ENCODE assay signal across 8 mouse cellular contexts in genomic region chr17:46890843-46891594, GRCm38 (mm10). TPM values are rescaled to one million over a fixed set of nuclear protein-coding genes. Genes with fewer than 3 reads are reported as not detected.
DNase-seq lines count a peak whose midpoint lies in the region; ATAC-seq and TF ChIP-seq lines count a peak whose summit lies in the region.

No protein-coding gene starts in this region.

- TF ChIP-seq CTCF in C2C12 (IDR thresholded peaks at IDR 0.05; ENCODE audit: control insufficient read depth, insufficient read depth, insufficient read length): no peak
- TF ChIP-seq CTCF in lung, embryonic 14.5 days (IDR thresholded peaks at IDR 0.05; ENCODE audit: low read depth): 0 out of 2 replicates have a peak, but pooled peaks have one; percentile 24

- DNase-seq in embryonic facial prominence, embryonic 11.5 days (ENCODE audit: low spot score): no peak
- peak; percentile 82 for DNase-seq in heart, embryonic 10.5 days (ENCODE audit: low spot score)
- peak; percentile 60 for DNase-seq in kidney, postnatal 10 days
- peak; percentile 39 for DNase-seq in lung, embryonic 14.5 days
- DNase-seq in ovary, postnatal 14 days (ENCODE audit: low spot score): peak; percentile 29
- DNase-seq in Muller cell, postnatal 12 days (ENCODE audit: inconsistent ontology term): no peak

- no peaks in the 10 kb centered on the region for H3K9me3 ChIP-seq in embryonic facial prominence, embryonic 11.5 days (replicated peaks; ENCODE audit: control insufficient read depth, low read length)
- no peaks in the 10 kb centered on the region for H3K9me3 ChIP-seq in heart, embryonic 10.5 days
- no peaks in the 10 kb centered on the region for H3K9me3 ChIP-seq in lung, embryonic 14.5 days (ENCODE audit: low read depth, low read length)

- peak overlapping the region; percentile 93 for H3K9ac ChIP-seq in embryonic facial prominence, embryonic 11.5 days (replicated peaks; ENCODE audit: low read length)
- H3K9ac ChIP-seq in lung, embryonic 14.5 days: peak overlapping the region; percentile 87

- 3% methylated on average over 52 of the region's 64 CpGs for WGBS in embryonic facial prominence, embryonic 11.5 days
- 1% methylated on average over 63 of the region's 64 CpGs for WGBS in heart, embryonic 10.5 days
- 1% methylated on average over 64 of the region's 64 CpGs for WGBS in lung, embryonic 14.5 days

- H3K79me2 ChIP-seq in C2C12 (ENCODE audit: control insufficient read depth, insufficient read depth): peaks cover 33% of the 10 kb centered on the region

- peaks cover 4% of the 10 kb centered on the region for H3K36me3 ChIP-seq in C2C12 (ENCODE audit: control insufficient read depth, insufficient read depth)
- H3K36me3 ChIP-seq in embryonic facial prominence, embryonic 11.5 days (replicated peaks; ENCODE audit: control insufficient read depth, insufficient read depth, low read depth, low read length): no peaks in the 10 kb centered on the region
- H3K36me3 ChIP-seq in heart, embryonic 10.5 days: 0 out of 2 replicates have a peak, but pooled peaks cover 8% of the 10 kb centered on the region
- peaks cover 13% of the 10 kb centered on the region; the same call in 1 of the 2 replicates for H3K36me3 ChIP-seq in lung, embryonic 14.5 days (ENCODE audit: insufficient read depth)

- peak overlapping the region; percentile 97 for H3K4me2 ChIP-seq in embryonic facial prominence, embryonic 11.5 days (ENCODE audit: low read depth, low read length)
- H3K4me2 ChIP-seq in lung, embryonic 14.5 days: peak overlapping the region; percentile 100

- peak overlapping the region; percentile 79 for H3ac ChIP-seq in C2C12 (ENCODE audit: control insufficient read depth, insufficient read length, low read depth)

- peak; percentile 19 for ATAC-seq in activated CD4-positive, CD25-positive, alpha-beta regulatory T cell, adult 4 months
- ATAC-seq in embryonic facial prominence, embryonic 11.5 days (replicated peaks; ENCODE audit: insufficient number of reproducible peaks, low FRiP score, low TSS enrichment, low read depth): peak; percentile 20; the same call in 1 of the 2 replicates
- ATAC-seq in lung, embryonic 14.5 days (ENCODE audit: insufficient read depth): peak; percentile 23

- H3K27ac ChIP-seq in embryonic facial prominence, embryonic 11.5 days (replicated peaks; ENCODE audit: low read depth, low read length): peak overlapping the region; percentile 78
- peak overlapping the region; percentile 96 for H3K27ac ChIP-seq in heart, embryonic 10.5 days
- peak overlapping the region; percentile 83 for H3K27ac ChIP-seq in lung, embryonic 14.5 days (ENCODE audit: low read depth)

- H3K4me1 ChIP-seq in embryonic facial prominence, embryonic 11.5 days (ENCODE audit: control insufficient read depth, insufficient read depth, low read length): peaks cover 4% of the 10 kb centered on the region
- peaks cover 33% of the 10 kb centered on the region for H3K4me1 ChIP-seq in heart, embryonic 10.5 days
- H3K4me1 ChIP-seq in lung, embryonic 14.5 days (ENCODE audit: insufficient read depth): peaks cover 13% of the 10 kb centered on the region

- H3K27me3 ChIP-seq in C2C12 (ENCODE audit: control insufficient read depth, insufficient read depth, insufficient read length): no peaks in the 10 kb centered on the region
- H3K27me3 ChIP-seq in embryonic facial prominence, embryonic 11.5 days (ENCODE audit: control insufficient read depth, insufficient read depth, low read length): no peaks in the 10 kb centered on the region
- H3K27me3 ChIP-seq in heart, embryonic 10.5 days (ENCODE audit: insufficient read depth, poor library complexity, severe bottlenecking): no peaks in the 10 kb centered on the region
- H3K27me3 ChIP-seq in lung, embryonic 14.5 days (ENCODE audit: insufficient read depth, low read length): no peaks in the 10 kb centered on the region

- H3K4me3 ChIP-seq in C2C12 (ENCODE audit: insufficient read depth, poor library complexity, severe bottlenecking): peak overlapping the region; percentile 82
- H3K4me3 ChIP-seq in embryonic facial prominence, embryonic 11.5 days (ENCODE audit: low read depth, low read length): peak overlapping the region; percentile 93
- H3K4me3 ChIP-seq in heart, embryonic 10.5 days: peak overlapping the region; percentile 77
- H3K4me3 ChIP-seq in lung, embryonic 14.5 days (ENCODE audit: low read depth, low read length): peak overlapping the region; percentile 93

- H3K79me3 ChIP-seq in C2C12 (ENCODE audit: low read depth): peaks cover 24% of the 10 kb centered on the region

TF ChIP-seq in C2C12, 6 proteins besides CTCF, POLR2A, EP300 and RAD21:
- TF ChIP-seq FOSL1 (IDR thresholded peaks at IDR 0.05; ENCODE audit: insufficient read depth, low read length, poor library complexity, severe bottlenecking) (no peak), USF1 (IDR thresholded peaks at IDR 0.05; ENCODE audit: low read depth) (no peak), MYOG (IDR thresholded peaks at IDR 0.05; ENCODE audit: control insufficient read depth, extremely low read depth, insufficient read length) (no peak), MYOD1 (IDR thresholded peaks at IDR 0.05; ENCODE audit: control insufficient read depth, insufficient read length, low read depth) (no peak), MAX (IDR thresholded peaks at IDR 0.05) (no peak), CEBPB (IDR thresholded peaks at IDR 0.05; ENCODE audit: low read depth) (no peak)
TF ChIP-seq in C2C12: peak in this region for 0.

RNA-seq across cellular contexts. Expression of gene Tbcc, which starts 0.5 kb away (rescaled TPM):
- polyA plus RNA-seq in C2C12 (2012; fragmentation: generic; extraction: Trizol): 46.8 TPM
- polyA plus RNA-seq in activated CD4-positive, CD25-positive, alpha-beta regulatory T cell, adult 4 months (2017; shearing (Covaris generic)): 10 to 100 TPM; 10.4 to 12.4 TPM
- polyA plus RNA-seq in embryonic facial prominence, embryonic 11.5 days (2014; fragmentation: Nextera tagmentation; extraction: Ambion mirVana): 73.7 and 78.8 TPM in 2 replicates
- polyA plus RNA-seq in heart, embryonic 10.5 days (2016; fragmentation: Nextera tagmentation; extraction: Ambion mirVana): 43.8 and 63.2 TPM in 2 replicates
- 58.5 and 61.2 TPM in 2 replicates for polyA plus RNA-seq in lung, embryonic 14.5 days (2014; fragmentation: Nextera tagmentation; extraction: Ambion mirVana)

RNA-seq across cellular contexts. Expression of gene Prph2, which starts 19.2 kb away (rescaled TPM):
- 0.01 TPM for polyA plus RNA-seq in C2C12 (2012; fragmentation: generic; extraction: Trizol)
- not detected for polyA plus RNA-seq in activated CD4-positive, CD25-positive, alpha-beta regulatory T cell, adult 4 months (2017; shearing (Covaris generic))
- polyA plus RNA-seq in embryonic facial prominence, embryonic 11.5 days (2014; fragmentation: Nextera tagmentation; extraction: Ambion mirVana): not detected in 2 replicates
- polyA plus RNA-seq in heart, embryonic 10.5 days (2016; fragmentation: Nextera tagmentation; extraction: Ambion mirVana): not detected in 2 replicates
- polyA plus RNA-seq in lung, embryonic 14.5 days (2014; fragmentation: Nextera tagmentation; extraction: Ambion mirVana): not detected in 2 replicates

RNA-seq across cellular contexts. Expression of gene Bicral, which starts 32.7 kb away (rescaled TPM):
- 3.9 TPM for polyA plus RNA-seq in C2C12 (2012; fragmentation: generic; extraction: Trizol)
- 1 to 10 TPM; 8.3 to 8.5 TPM for polyA plus RNA-seq in activated CD4-positive, CD25-positive, alpha-beta regulatory T cell, adult 4 months (2017; shearing (Covaris generic))
- polyA plus RNA-seq in embryonic facial prominence, embryonic 11.5 days (2014; fragmentation: Nextera tagmentation; extraction: Ambion mirVana): 4.7 TPM in 2 replicates
- polyA plus RNA-seq in heart, embryonic 10.5 days (2016; fragmentation: Nextera tagmentation; extraction: Ambion mirVana): 3.3 and 3.4 TPM in 2 replicates
- polyA plus RNA-seq in lung, embryonic 14.5 days (2014; fragmentation: Nextera tagmentation; extraction: Ambion mirVana): 4.7 and 6.5 TPM in 2 replicates

Comparison
In these comparisons a context has a peak if more than half of its experiments do, and no peak if none do; other contexts are left out.
1. DNase-seq: peak in heart, embryonic 10.5 days (single experiment), kidney, postnatal 10 days (single experiment), lung, embryonic 14.5 days (single experiment) and ovary, postnatal 14 days (single experiment); none in embryonic facial prominence, embryonic 11.5 days (single experiment) and Muller cell, postnatal 12 days (single experiment).
2. Peak in every context shown above with its lines, with median percentiles within 50 percentile points of each other: H3K4me3 ChIP-seq, ATAC-seq and H3K27ac ChIP-seq.